Mouse (Mus musculus) adrenal gland, postnatal 4 days (tissue): ENCODE data around the gene Mydgf. TPM values are rescaled to one million over a fixed set of nuclear protein-coding genes. Genes with fewer than 3 reads are reported as not detected.

ENCODE experiments used
- DNase-seq, 2 experiments: peaks; one replicate each; pipeline ENCODE4 v3.0.0; 2021 to 2022; ENCODE audit warnings: low spot score in 2 of 2, mixed read lengths in 2 of 2
- total RNA-seq, 2 experiments: library from RNA; stranded (reverse); gene quantifications; 2 replicates each; pipeline ENCODE4 v1.2.3; 2021

Mydgf gene
- total RNA-seq, 2 experiments from 2014 or later, result 65.9 to 66.3 TPM

GRCm38 (mm10) chr17:56194765-56195164, 11.0 kb upstream of the Mydgf start:
- no peak for DNase-seq

- DNase-seq, result no peak
These were observed 10.6 kb upstream of the Mydgf start for GRCm38 (mm10) chr17:56194357-56194756.

- no peak for DNase-seq
These were observed 7.5 kb upstream of the Mydgf start for GRCm38 (mm10) chr17:56191266-56191665.

- peak in 1 of 2 experiments; percentile 30 for DNase-seq
These were observed 1.8 kb upstream of the Mydgf start for GRCm38 (mm10) chr17:56185281-56186141.

- no peak for DNase-seq
These were observed 604 bp downstream of the Mydgf start for GRCm38 (mm10) chr17:56182975-56183657.

- no peak for DNase-seq
These were observed 8.3 kb downstream of the Mydgf start for GRCm38 (mm10) chr17:56175416-56175815.

GRCm38 (mm10) chr17:56173401-56174046, 10.2 kb downstream of the Mydgf start:
- no peak for DNase-seq

- DNase-seq, result no peak
These were observed 11.8 kb downstream of the Mydgf start for GRCm38 (mm10) chr17:56171881-56172280.

GRCm38 (mm10) chr17:56171456-56171855, 12.3 kb downstream of the Mydgf start:
- DNase-seq, result no peak

- no peak for DNase-seq
These were observed 13.1 kb downstream of the Mydgf start for GRCm38 (mm10) chr17:56170636-56171035.

GRCm38 (mm10) chr17:56169830-56170229, 13.9 kb downstream of the Mydgf start:
- no peak for DNase-seq

- DNase-seq, result no peak
These were observed 18.0 kb downstream of the Mydgf start for GRCm38 (mm10) chr17:56165671-56166070.

GRCm38 (mm10) chr17:56164510-56164909, 19.2 kb downstream of the Mydgf start:
- DNase-seq, result no peak

- no peak for DNase-seq
These were observed 20.1 kb downstream of the Mydgf start for GRCm38 (mm10) chr17:56163523-56164102.

- peak; percentile 80 to 86 for DNase-seq
These were observed 21.4 kb downstream of the Mydgf start, which contains the start of gene Tnfaip8l1 for GRCm38 (mm10) chr17:56162231-56162774. Tnfaip8l1 (plus strand) TSS chr17:56162477.

- peak in 1 of 2 experiments; percentile 45 for DNase-seq
These were observed 24.0 kb downstream of the Mydgf start for GRCm38 (mm10) chr17:56159729-56160128.

- DNase-seq, result peak in 1 of 2 experiments; percentile 60
These were observed 30.1 kb downstream of the Mydgf start for GRCm38 (mm10) chr17:56153643-56154042.

GRCm38 (mm10) chr17:56149897-56150296, 33.8 kb downstream of the Mydgf start:
- DNase-seq, result no peak

GRCm38 (mm10) chr17:56148790-56149618, 34.7 kb downstream of the Mydgf start:
- no peak for DNase-seq

- DNase-seq, result no peak
These were observed 35.4 kb downstream of the Mydgf start for GRCm38 (mm10) chr17:56148280-56148679.
